Mouse (Mus musculus): ENCODE measurements at regions not wholly inside any gene's neighbourhood (a gene's known extent, or its start where the extent isn't known, plus 50 kb on each side); places are given as distances from the start of the nearest gene placed in this dataset.
"Not testable (repeated sequence)": the region's sequence is repeated elsewhere in the genome, so short reads cannot be mapped to it uniquely, and the experiment has no call there.

- DNase-seq: no peak
Observed at GRCm38 (mm10) chr4:53261556-53262140, 102.0 kb upstream of the Abca1 start.

GRCm38 (mm10) chr4:53258975-53259374, 99.3 kb upstream of the Abca1 start:
- DNase-seq: no peak

- DNase-seq: no peak
Observed at GRCm38 (mm10) chr4:53256996-53257395, 97.3 kb upstream of the Abca1 start.

GRCm38 (mm10) chr4:53254483-53254882, 94.8 kb upstream of the Abca1 start:
- DNase-seq: no peak

GRCm38 (mm10) chr4:53253680-53254079, 94.0 kb upstream of the Abca1 start:
- DNase-seq: peak; percentile 11

- DNase-seq: no peak
Observed at GRCm38 (mm10) chr4:53250325-53250724, 90.6 kb upstream of the Abca1 start.

GRCm38 (mm10) chr4:53246083-53246747, 86.5 kb upstream of the Abca1 start:
- no peak for DNase-seq

GRCm38 (mm10) chr4:53245553-53245952, 85.9 kb upstream of the Abca1 start:
- no peak for DNase-seq

GRCm38 (mm10) chr4:53243473-53243872, 83.8 kb upstream of the Abca1 start:
- DNase-seq: not testable (repeated sequence)

- no peak for DNase-seq
Observed at GRCm38 (mm10) chr4:53239856-53240255, 80.2 kb upstream of the Abca1 start.

GRCm38 (mm10) chr4:53238314-53239259, 78.9 kb upstream of the Abca1 start:
- DNase-seq: no peak

- DNase-seq: no peak
Observed at GRCm38 (mm10) chr4:53235870-53236269, 76.2 kb upstream of the Abca1 start.

GRCm38 (mm10) chr4:53232436-53232835, 72.7 kb upstream of the Abca1 start:
- no peak for DNase-seq

- no peak for DNase-seq
Observed at GRCm38 (mm10) chr4:53231867-53232266, 72.2 kb upstream of the Abca1 start.

GRCm38 (mm10) chr4:53231046-53231445, 71.4 kb upstream of the Abca1 start:
- no peak for DNase-seq

GRCm38 (mm10) chr4:53228444-53228843, 68.7 kb upstream of the Abca1 start:
- no peak for DNase-seq

GRCm38 (mm10) chr4:53227771-53228170, 68.1 kb upstream of the Abca1 start:
- DNase-seq: no peak

- no peak for DNase-seq
Observed at GRCm38 (mm10) chr4:53227071-53227470, 67.4 kb upstream of the Abca1 start.

- no peak for DNase-seq
Observed at GRCm38 (mm10) chr4:53226376-53226775, 66.7 kb upstream of the Abca1 start.

GRCm38 (mm10) chr4:53223379-53223778, 63.7 kb upstream of the Abca1 start:
- no peak for DNase-seq

- DNase-seq: no peak
Observed at GRCm38 (mm10) chr4:53220809-53221208, 61.1 kb upstream of the Abca1 start.

- DNase-seq: peak; percentile 11
Observed at GRCm38 (mm10) chr4:53219351-53219750, 59.7 kb upstream of the Abca1 start.

GRCm38 (mm10) chr4:53218752-53219151, 59.1 kb upstream of the Abca1 start:
- no peak for DNase-seq

- no peak for DNase-seq
Observed at GRCm38 (mm10) chr4:53218291-53218640, 58.6 kb upstream of the Abca1 start.

Measured in cerebellum, adult 8-10 months (tissue).